Mouse (Mus musculus) lung, embryonic 16.5 days (tissue): ENCODE measurements around the gene Ubxn1. TPM values are rescaled to one million over a fixed set of nuclear protein-coding genes. Genes with fewer than 3 reads are reported as not detected.
"Not testable (repeated sequence)": the region's sequence is repeated elsewhere in the genome, so short reads cannot be mapped to it uniquely, and the experiment has no call there.

Source experiments
- ATAC-seq: fragments of 200-750 bp; cut with Nextera tagmentation; 2 replicates; pipeline ENCODE4 v1.8.0; 2017; ENCODE audit warnings: low read depth, mild to moderate bottlenecking, moderate library complexity
- H3K27ac ChIP-seq: fragments of 300-500 bp; sonication (generic); 2 replicates; pipeline ENCODE4 v1.5.1; 2014; ENCODE audit warnings: mild to moderate bottlenecking, control low read depth, low read length
- H3K27me3 ChIP-seq: fragments of 300-500 bp; sonication (generic); 2 replicates; pipeline ENCODE4 v1.6.1; 2014; ENCODE audit warnings: low read depth, low read length, mixed read lengths; ENCODE audit not compliant: control insufficient read depth, insufficient read depth
- H3K36me3 ChIP-seq: fragments of 300-500 bp; sonication (generic); 2 replicates; pipeline ENCODE4 v1.6.1; 2014; ENCODE audit warnings: low read length; ENCODE audit not compliant: control insufficient read depth, insufficient read depth
- H3K4me1 ChIP-seq: fragments of 300-500 bp; sonication (generic); replicated peaks from 2 replicates; pipeline ENCODE4 v1.6.1; 2014; ENCODE audit warnings: low read length, mixed read lengths; ENCODE audit not compliant: control insufficient read depth, insufficient read depth
- H3K4me2 ChIP-seq: fragments of 300-500 bp; sonication (generic); 2 replicates; pipeline ENCODE4 v1.6.1; 2014; ENCODE audit warnings: low read depth, low read length, control low read depth
- H3K4me3 ChIP-seq: fragments of 300-500 bp; sonication (generic); 2 replicates; pipeline ENCODE4 v1.5.1; 2014; ENCODE audit warnings: mild to moderate bottlenecking, low read length, control low read depth
- H3K9ac ChIP-seq: fragments of 300-500 bp; sonication (generic); 2 replicates; pipeline ENCODE4 v1.6.1; 2014; ENCODE audit warnings: low read length, control low read depth
- H3K9me3 ChIP-seq: fragments of 300-500 bp; sonication (generic); 2 replicates; pipeline ENCODE4 v1.6.1; 2016; ENCODE audit warnings: low read length; ENCODE audit not compliant: control insufficient read depth
- WGBS: fragments of 180-500 bp; shearing (Covaris S2); extraction: QIAGEN DNeasy Blood & Tissue Kit; methylation state at CpG from one replicate; pipeline ENCODE4 v1.1.7; 2014; 5-methylcytosine and 5-hydroxymethylcytosine counted together
- polyA plus RNA-seq: library from polyadenylated mRNA; unstranded; fragments of >200 nt; fragmentation: Nextera tagmentation; extraction: Ambion mirVana; gene quantifications from 2 replicates; pipeline ENCODE4 v1.2.1, GENCODE M21; 2015

Gene Ubxn1
- polyA plus RNA-seq, result 156 and 164 TPM in 2 replicates

- Histone ChIP-seq H3K36me3 (peaks cover 16% of the 10 kb centered on the region), H3K4me2 (peak within 1 kb of the TSS; percentile 69), H3K27ac (peak within 1 kb of the TSS; percentile 78), H3K4me3 (peak within 1 kb of the TSS; percentile 99), H3K9ac (peak within 1 kb of the TSS; percentile 99), H3K9me3 (no peaks in the 10 kb centered on the region), H3K27me3 (no peaks in the 10 kb centered on the region), H3K4me1 (peaks cover 10% of the 10 kb centered on the region)
- 1% methylated on average over 51 of the region's 59 CpGs for WGBS
- ATAC-seq, result peak; percentile 98
Measured at GRCm38 (mm10) chr19:8871267-8872186, at the start of gene Ubxn1. Gene Ubxn1 (plus strand): TSS chr19:8871496.

- Histone ChIP-seq H3K27me3 (no peaks in the 10 kb centered on the region), H3K27ac (no peak overlapping the region), H3K36me3 (peaks cover 42% of the 10 kb centered on the region), H3K9me3 (no peaks in the 10 kb centered on the region), H3K4me3 (peak overlapping the region; percentile 13; the same call in 1 of the 2 replicates), H3K9ac (no peak overlapping the region), H3K4me1 (peaks cover 17% of the 10 kb centered on the region), H3K4me2 (peak overlapping the region; percentile 90)
- 63% methylated on average over 8 of the region's 8 CpGs for WGBS
- ATAC-seq, result no peak
Measured at GRCm38 (mm10) chr19:8822696-8823095, 48.6 kb upstream of the Ubxn1 start.

- no peak for ATAC-seq
- H3K4me1 ChIP-seq, result no peaks in the 10 kb centered on the region
- H3K27ac ChIP-seq, result no peak within 1 kb of the TSS
- H3K9me3 ChIP-seq, result no peaks in the 10 kb centered on the region
- no peak within 1 kb of the TSS for H3K4me3 ChIP-seq
- WGBS, result 81% methylated on average over 8 of the region's 8 CpGs
- H3K4me2 ChIP-seq, result no peak within 1 kb of the TSS
- no peak within 1 kb of the TSS for H3K9ac ChIP-seq
- H3K36me3 ChIP-seq, result peaks cover 87% of the 10 kb centered on the region
- no peaks in the 10 kb centered on the region for H3K27me3 ChIP-seq
Measured at GRCm38 (mm10) chr19:8829660-8830059, 41.6 kb upstream of the Ubxn1 start, which contains the start of gene AC129217.1. Gene AC129217.1 (plus strand): TSS chr19:8829773.

- no peaks in the 10 kb centered on the region for H3K27me3 ChIP-seq
- H3K4me2 ChIP-seq, result no peak overlapping the region
- WGBS, result 94% methylated on average over 8 of the region's 8 CpGs
- H3K4me1 ChIP-seq, result no peaks in the 10 kb centered on the region
- H3K4me3 ChIP-seq, result no peak overlapping the region
- no peaks in the 10 kb centered on the region for H3K9me3 ChIP-seq
- H3K36me3 ChIP-seq, result peaks cover 83% of the 10 kb centered on the region
- no peak overlapping the region for H3K27ac ChIP-seq
- no peak for ATAC-seq
- H3K9ac ChIP-seq, result no peak overlapping the region
Measured at GRCm38 (mm10) chr19:8830664-8831063, 40.6 kb upstream of the Ubxn1 start.

- H3K4me2 ChIP-seq, result no peak overlapping the region
- no peaks in the 10 kb centered on the region for H3K27me3 ChIP-seq
- H3K4me1 ChIP-seq, result no peaks in the 10 kb centered on the region
- H3K9me3 ChIP-seq, result no peaks in the 10 kb centered on the region
- WGBS, result 80% methylated on average over 11 of the region's 11 CpGs
- H3K9ac ChIP-seq, result no peak overlapping the region
- no peak overlapping the region for H3K4me3 ChIP-seq
- no peak for ATAC-seq
- H3K27ac ChIP-seq, result no peak overlapping the region
- peaks cover 77% of the 10 kb centered on the region for H3K36me3 ChIP-seq
Measured at GRCm38 (mm10) chr19:8831262-8831661, 40.0 kb upstream of the Ubxn1 start.

GRCm38 (mm10) chr19:8832971-8833370 lies 38.3 kb upstream of the Ubxn1 start:
- Histone ChIP-seq H3K4me2 (no peak overlapping the region), H3K9ac (no peak overlapping the region)
- WGBS, result 84% methylated on average over 4 of the region's 4 CpGs

GRCm38 (mm10) chr19:8836327-8836726 lies 35.0 kb upstream of the Ubxn1 start:
- not testable (repeated sequence) for H3K4me3 ChIP-seq, H3K27ac ChIP-seq, ATAC-seq, H3K9me3 ChIP-seq, H3K4me2 ChIP-seq, H3K9ac ChIP-seq, H3K27me3 ChIP-seq
- WGBS, result 97% methylated on average over 10 of the region's 10 CpGs
- Histone ChIP-seq H3K36me3 (peaks cover 30% of the 10 kb centered on the region), H3K4me1 (peaks cover 18% of the 10 kb centered on the region)

More at GRCm38 (mm10) chr19:8832971-8833370, 38.3 kb upstream of the Ubxn1 start:
- Histone ChIP-seq H3K4me1 (no peaks in the 10 kb centered on the region), H3K27me3 (no peaks in the 10 kb centered on the region), H3K36me3 (peaks cover 62% of the 10 kb centered on the region), H3K27ac (no peak overlapping the region), H3K9me3 (no peaks in the 10 kb centered on the region), H3K4me3 (no peak overlapping the region)
- ATAC-seq, result no peak

- Histone ChIP-seq H3K4me2 (peak within 1 kb of the TSS; percentile 95), H3K4me3 (peak within 1 kb of the TSS; percentile 64), H3K9me3 (no peaks in the 10 kb centered on the region), H3K27me3 (no peaks in the 10 kb centered on the region), H3K4me1 (peaks cover 18% of the 10 kb centered on the region), H3K27ac (peak within 1 kb of the TSS; percentile 98), H3K9ac (peak within 1 kb of the TSS; percentile 89), H3K36me3 (peaks cover 20% of the 10 kb centered on the region)
- peak; percentile 85 for ATAC-seq
- 1% methylated on average over 38 of the region's 38 CpGs for WGBS
Measured at GRCm38 (mm10) chr19:8837251-8837791, 34.0 kb upstream of the Ubxn1 start, which contains the start of gene Bscl2. Gene Bscl2 (plus strand): TSS chr19:8837467.

GRCm38 (mm10) chr19:8838041-8838730 lies 33.1 kb upstream of the Ubxn1 start:
- Histone ChIP-seq H3K4me2 (peak overlapping the region; percentile 95), H3K4me1 (peaks cover 18% of the 10 kb centered on the region), H3K36me3 (peaks cover 12% of the 10 kb centered on the region), H3K27me3 (no peaks in the 10 kb centered on the region), H3K9ac (peak overlapping the region; percentile 89), H3K4me3 (peak overlapping the region; percentile 64), H3K9me3 (no peaks in the 10 kb centered on the region), H3K27ac (peak overlapping the region; percentile 98)
- ATAC-seq, result no peak
- WGBS, result 15% methylated on average over 15 of the region's 15 CpGs
